Mouse (Mus musculus): ENCODE measurements around the gene Pym1.
"Not testable (repeated sequence)": the region's sequence is repeated elsewhere in the genome, so short reads cannot be mapped to it uniquely, and the experiment has no call there.

Pym1 gene

DNA sequence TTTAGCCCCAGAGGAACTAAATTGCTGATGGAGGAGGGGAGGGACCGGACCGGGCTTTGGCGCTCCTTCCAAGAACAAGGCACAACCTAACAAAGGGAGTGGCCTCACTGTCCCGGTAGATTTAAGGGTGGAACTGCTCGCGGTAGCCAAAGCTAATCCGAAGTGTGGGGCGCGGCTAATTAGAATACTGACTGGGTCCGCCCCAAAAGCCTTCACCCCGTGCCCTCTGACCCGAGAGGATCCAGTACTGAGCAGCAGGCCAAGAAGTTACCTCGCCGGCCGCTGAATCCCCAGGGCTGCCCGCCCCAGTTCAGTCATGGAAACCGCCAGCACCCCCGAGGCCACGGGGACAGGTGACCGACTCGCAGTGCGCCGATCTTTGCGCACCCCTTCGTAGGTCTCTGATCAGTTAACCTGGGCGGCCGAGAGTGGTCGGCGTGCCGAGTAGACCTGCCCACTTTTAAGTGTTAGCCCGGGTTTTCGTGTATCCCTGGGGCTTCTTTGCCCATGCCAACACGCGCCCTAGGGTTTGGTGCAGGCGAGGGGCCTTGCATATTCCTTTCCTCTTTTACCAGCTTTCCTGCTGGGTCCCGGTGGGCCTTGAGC is at the start of gene Pym1:
TSS of gene Pym1 (plus strand) at position 244 of the 606 bp plus-strand sequence.
- DNase-seq = peak; percentile 69

DNA sequence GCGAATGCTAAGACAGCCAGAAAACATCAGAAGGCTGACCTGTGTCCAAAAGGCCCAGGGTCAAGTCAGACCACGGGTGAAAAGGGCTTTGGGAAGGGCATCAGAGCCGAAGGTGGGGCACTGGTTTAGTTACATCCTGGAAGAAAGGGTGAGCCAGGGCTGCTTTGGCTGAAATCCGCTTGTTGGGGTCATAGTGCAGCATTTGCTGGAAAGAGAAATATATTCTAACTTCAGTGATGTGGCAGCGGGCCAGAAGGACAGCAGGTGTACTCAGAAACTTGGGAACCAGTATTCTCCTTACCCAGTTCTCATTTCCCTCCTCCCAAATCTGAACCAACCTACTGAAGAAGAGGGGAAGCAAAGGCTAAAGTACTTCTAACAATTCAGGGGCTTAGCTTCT is 48.7 kb upstream of the Pym1 start:
- DNase-seq = peak; percentile 24

GRCm38 (mm10) chr10:128699611-128700010 is 48.1 kb upstream of the Pym1 start:
- DNase-seq = peak; percentile 19

GRCm38 (mm10) chr10:128700712-128701111 is 47.0 kb upstream of the Pym1 start:
- DNase-seq = no peak

- no peak for DNase-seq
These were observed 45.2 kb upstream of the Pym1 start for GRCm38 (mm10) chr10:128702328-128703007.

GRCm38 (mm10) chr10:128703895-128704294 is 43.8 kb upstream of the Pym1 start, which contains the start of gene Pmel:
Gene Pmel (plus strand): TSS chr10:128704195.
- no peak for DNase-seq

DNA sequence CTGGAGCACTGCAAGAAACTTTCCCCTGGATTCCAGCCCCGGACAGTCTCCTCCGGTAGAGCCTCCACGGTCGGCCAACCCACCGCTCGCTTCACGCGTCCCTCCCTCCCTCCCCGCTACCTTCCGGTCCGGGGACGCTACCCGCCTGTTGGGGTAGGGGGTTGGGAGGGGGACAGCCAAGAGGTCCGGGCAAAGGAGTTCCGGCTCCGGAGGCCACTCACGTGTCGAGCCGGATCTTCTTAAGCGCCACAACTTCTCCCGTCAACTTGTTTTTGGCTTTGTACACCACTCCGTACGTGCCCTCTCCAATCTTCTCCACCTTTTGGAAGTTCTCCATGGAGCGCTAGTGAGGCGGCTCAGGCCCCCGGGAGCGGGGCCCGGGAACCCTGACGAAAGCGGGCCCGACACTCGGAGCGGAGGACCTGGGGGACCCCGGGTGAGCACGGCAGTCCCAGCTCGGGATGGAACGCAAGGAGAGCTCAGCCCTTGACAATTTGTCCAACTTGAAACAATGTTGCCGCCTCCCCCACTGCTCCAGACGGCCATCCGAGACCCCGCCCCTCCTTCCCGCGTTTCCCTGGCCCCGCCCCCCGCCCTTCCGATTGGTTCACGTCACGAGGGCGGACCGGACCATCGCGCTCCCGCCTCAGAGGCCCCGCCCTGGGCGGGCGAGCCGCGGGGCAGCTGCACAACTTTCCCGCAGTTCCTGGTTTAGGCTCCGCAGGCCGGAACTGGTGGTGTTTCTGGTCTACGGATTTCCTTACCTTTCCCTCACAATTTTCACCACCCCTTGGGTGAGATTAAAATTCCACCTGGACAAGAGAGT is 43.0 kb upstream of the Pym1 start, which contains the start of gene Cdk2:
TSS of gene Cdk2 (minus strand) at position 541 of the 826 bp plus-strand sequence.
- DNase-seq = peak; percentile 82

DNA sequence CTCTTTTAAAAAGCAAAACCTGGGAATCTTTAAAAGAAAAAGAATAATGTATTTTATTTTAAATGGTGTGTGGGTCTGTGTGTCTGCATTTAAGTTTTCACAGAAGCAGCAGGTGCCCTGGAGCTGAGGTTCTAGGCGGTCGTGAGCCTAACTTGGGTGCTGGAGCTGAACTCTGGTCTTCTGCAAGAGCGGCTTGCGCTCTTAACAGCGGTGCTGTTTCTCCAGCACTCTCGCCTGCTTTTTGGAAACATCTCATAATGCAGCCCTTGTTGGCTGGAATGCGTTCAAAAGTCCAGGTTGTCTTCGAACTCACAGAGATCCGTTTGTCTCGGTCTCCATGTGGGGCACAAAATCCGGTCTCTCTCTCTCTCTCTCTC is 42.4 kb upstream of the Pym1 start:
- peak; percentile 35 for DNase-seq

DNA sequence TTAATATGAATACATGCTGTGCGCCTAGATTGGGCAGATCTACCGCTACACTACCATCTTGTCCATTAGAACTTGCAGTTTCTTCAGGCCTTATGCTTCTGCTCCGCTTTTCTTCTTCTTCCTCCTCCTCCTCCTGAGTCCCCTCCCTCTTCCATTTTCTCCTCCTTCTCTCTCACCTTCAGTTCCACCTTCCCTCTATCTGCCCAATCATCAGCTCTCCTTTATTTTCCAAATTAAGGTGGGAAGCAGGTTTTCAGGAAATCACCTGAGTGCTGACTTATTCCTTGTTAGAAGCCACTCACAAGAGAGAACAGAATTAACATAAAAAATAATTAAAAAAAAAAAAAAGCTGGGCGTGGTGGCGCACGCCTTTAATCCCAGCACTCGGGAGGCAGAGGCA is 36.4 kb upstream of the Pym1 start:
- DNase-seq = not testable (repeated sequence)

GRCm38 (mm10) chr10:128715559-128716537 is 31.8 kb upstream of the Pym1 start:
- DNase-seq = no peak

GRCm38 (mm10) chr10:128725466-128725865 is 22.2 kb upstream of the Pym1 start:
- not testable (repeated sequence) for DNase-seq

DNA sequence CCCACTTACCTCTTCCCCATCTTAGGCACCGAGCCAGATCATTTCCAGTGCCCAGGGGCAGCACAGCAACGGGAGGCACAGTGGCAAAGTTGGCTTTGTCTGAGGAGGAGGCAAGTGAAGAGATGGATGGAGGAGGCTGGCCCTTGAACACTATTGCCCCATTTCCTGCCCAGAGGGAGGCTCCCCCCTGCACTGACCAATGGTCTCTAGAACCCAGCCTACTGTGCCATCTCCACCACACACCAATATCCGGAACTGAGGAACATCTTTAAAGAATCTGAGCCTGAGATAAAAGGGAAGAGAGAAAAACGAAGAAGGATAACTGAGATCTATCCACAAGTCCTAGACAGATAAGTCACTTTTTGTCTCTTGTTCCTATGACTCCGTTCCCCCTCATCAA is 19.6 kb upstream of the Pym1 start:
- no peak for DNase-seq

GRCm38 (mm10) chr10:128731002-128731433 is 16.7 kb upstream of the Pym1 start:
- DNase-seq = peak; percentile 53

GRCm38 (mm10) chr10:128731992-128732391 is 15.7 kb upstream of the Pym1 start:
- DNase-seq = no peak

DNA sequence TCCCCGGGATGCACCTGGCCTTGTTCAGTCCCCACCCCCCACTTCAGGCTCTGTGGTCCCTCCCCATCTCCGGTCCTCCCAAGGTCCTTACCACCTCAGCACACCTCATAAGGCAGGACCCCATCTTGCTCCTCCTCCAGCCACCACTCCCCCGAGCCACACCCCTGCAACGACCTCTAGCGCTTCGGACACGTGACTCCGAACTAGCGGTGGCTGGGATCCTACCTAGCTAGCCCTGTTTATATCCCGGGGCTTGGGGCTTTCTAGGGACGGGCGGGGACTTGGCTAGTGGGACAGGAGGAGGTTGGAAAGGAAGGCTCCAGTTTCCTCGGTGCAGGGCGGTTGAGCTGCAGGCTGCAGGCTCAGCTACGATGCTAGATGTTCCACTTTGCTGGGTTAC is 10.3 kb upstream of the Pym1 start:
- DNase-seq = no peak

GRCm38 (mm10) chr10:128740296-128740695 is 7.4 kb upstream of the Pym1 start:
- DNase-seq = no peak

- DNase-seq = no peak
These were observed 5.1 kb upstream of the Pym1 start for GRCm38 (mm10) chr10:128742616-128743015.

- DNase-seq = no peak
These were observed 4.5 kb upstream of the Pym1 start for GRCm38 (mm10) chr10:128743235-128743634.

DNA sequence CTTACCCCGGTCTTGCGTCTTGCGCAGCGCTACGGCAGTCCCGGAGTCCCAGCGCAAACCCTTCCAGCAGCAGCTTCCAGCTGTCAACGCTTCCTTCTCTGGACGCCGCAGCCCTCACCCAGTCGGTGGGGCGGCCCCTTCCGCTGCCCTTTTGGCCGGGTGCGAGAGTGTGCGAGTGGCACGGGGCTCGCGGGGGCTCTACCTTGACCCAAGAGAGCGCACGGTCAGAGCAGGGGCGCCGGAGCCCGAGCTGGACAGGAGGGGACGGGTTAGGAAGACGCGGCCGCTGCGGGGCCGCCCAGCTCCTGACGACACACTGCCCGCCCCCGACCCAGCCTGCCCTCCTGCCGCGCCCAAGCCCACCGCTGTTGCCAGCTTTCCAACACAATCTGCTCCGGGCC is 3.9 kb upstream of the Pym1 start:
- DNase-seq = peak; percentile 34

GRCm38 (mm10) chr10:128744211-128744610 is 3.5 kb upstream of the Pym1 start:
- DNase-seq = no peak

- no peak for DNase-seq
These were observed 2.7 kb upstream of the Pym1 start, which contains the start of gene Dgka for GRCm38 (mm10) chr10:128744680-128745601. Gene Dgka (minus strand): TSS chr10:128744855.

Data from cerebellum, adult 11-12 months (tissue).